Mouse (Mus musculus): ENCODE data around the gene 1110008L16Rik. TPM values are rescaled to one million over a fixed set of nuclear protein-coding genes. Genes with fewer than 3 reads are reported as not detected.
"Not testable (repeated sequence)": the region's sequence is repeated elsewhere in the genome, so short reads cannot be mapped to it uniquely, and the experiment has no call there.

1110008L16Rik gene
- polyA plus RNA-seq (2016; fragmentation: Nextera tagmentation; extraction: Ambion mirVana): 14.3 and 15.1 TPM in 2 replicates

DNA sequence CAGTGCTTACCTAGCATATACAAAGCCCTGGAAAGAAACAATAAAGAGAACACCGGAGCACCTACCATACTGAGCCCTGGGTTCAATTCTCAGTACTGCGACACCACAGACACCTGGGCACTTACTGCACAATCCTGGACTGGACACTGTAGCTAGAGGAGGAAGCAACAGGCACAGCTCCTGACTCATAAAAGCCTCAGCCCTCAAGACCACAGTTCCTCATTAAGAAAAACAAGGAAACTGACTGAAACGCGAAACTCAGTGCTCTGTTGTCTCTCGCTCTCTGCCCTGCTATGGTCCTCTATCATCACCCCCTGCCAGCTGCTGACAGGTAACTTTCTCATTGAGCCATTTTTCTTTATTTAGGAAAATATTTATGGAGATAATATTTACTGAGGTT is at the start of gene 1110008L16Rik:
Gene 1110008L16Rik (plus strand): TSS at position 242 of the 400 bp plus-strand sequence.
- no peak for DNase-seq (ENCODE audit: low spot score)

DNA sequence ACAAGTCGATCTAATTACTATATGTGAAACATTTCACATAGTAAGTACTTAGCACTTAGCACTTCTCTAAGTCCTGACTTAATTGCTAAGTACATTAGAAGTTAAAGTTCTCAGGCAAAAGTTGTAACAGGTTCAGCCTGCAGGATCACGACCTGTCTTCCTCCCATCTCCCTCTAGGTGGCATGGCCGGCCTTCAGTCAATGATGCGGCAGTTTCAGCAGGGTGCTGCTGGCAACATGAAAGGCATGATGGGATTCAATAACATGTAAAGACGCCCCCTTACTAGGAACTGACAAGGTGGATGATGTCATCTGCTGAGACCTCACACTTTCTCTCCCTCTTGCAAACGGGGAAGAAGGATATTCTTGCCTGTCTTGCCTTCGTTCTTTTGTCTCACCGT is 37.4 kb upstream of the 1110008L16Rik start:
- H3K4me3 ChIP-seq; H3K27ac ChIP-seq (replicated peaks); DNase-seq (ENCODE audit: low spot score); H3K4me1 ChIP-seq; H3K27me3 ChIP-seq (ENCODE audit: low read depth, poor library complexity, severe bottlenecking); H3K9me3 ChIP-seq (replicated peaks): not testable (repeated sequence)
- no CpG with 5 or more reads among the region's 8 CpGs for WGBS
- peaks cover 29% of the 10 kb centered on the region for H3K36me3 ChIP-seq

More for the DNA sequence above, at the start of gene 1110008L16Rik:
- Histone ChIP-seq H3K27me3 (ENCODE audit: low read depth, poor library complexity, severe bottlenecking) (no peaks in the 10 kb centered on the region), H3K9me3 (replicated peaks) (no peaks in the 10 kb centered on the region), H3K4me3 (no peak within 1 kb of the TSS), H3K27ac (replicated peaks) (no peak within 1 kb of the TSS), H3K36me3 (peaks cover 53% of the 10 kb centered on the region), H3K4me1 (peaks cover 31% of the 10 kb centered on the region)
- 86% methylated on average over 5 of the region's 5 CpGs for WGBS

DNA sequence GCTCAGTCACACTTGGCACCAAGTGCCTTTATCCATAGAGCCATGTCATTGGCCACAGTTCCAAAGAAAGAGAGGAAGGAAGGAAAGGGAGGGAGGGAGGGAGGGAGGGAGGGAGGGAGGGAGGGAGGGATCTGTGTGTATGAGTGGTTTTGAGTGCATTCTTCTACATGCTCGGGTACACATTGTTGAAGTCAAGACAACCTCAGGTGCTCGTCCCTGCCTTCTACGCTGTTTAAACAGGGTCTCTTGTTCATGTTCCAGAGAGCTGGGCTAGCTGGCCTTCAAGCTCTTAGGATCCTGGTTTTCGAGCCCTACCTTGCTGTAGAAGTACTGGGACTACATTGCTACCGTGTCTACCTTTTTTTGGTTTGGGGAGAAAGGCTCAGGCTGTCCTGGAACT is 36.0 kb upstream of the 1110008L16Rik start:
- H3K4me1 ChIP-seq; H3K27me3 ChIP-seq (ENCODE audit: low read depth, poor library complexity, severe bottlenecking); H3K4me3 ChIP-seq; H3K9me3 ChIP-seq (replicated peaks); H3K27ac ChIP-seq (replicated peaks); DNase-seq (ENCODE audit: low spot score): not testable (repeated sequence)
- H3K36me3 ChIP-seq: peaks cover 16% of the 10 kb centered on the region
- WGBS: no CpG with 5 or more reads among the region's 5 CpGs

DNA sequence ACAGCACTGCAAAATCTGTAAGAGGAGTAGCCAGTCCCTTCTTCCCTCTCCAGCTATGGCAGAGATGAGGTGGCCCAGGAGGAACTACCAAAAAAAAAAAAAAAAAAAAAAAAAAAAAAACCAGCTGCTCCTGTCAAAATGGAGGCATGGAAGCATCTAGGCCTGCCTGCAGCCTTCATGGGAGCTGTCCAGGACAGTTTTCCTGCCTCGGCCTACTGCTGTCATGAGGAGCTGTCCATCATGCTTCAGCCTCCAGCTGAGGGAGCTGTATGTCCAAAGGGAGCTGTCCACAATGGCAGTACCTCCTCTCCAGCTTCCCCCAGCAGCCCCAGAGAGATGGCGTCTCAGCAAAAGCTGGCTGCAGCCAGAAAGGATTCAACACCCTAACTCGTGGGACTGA is 27.1 kb upstream of the 1110008L16Rik start:
- H3K9me3 ChIP-seq (replicated peaks): no peaks in the 10 kb centered on the region
- H3K36me3 ChIP-seq: peaks cover 3% of the 10 kb centered on the region; the same call in 1 of the 2 replicates
- no peak for DNase-seq (ENCODE audit: low spot score)
- no peak overlapping the region for H3K4me3 ChIP-seq
- no peak overlapping the region for H3K27ac ChIP-seq (replicated peaks)
- 85% methylated on average over 3 of the region's 3 CpGs for WGBS
- no peaks in the 10 kb centered on the region for H3K4me1 ChIP-seq
- H3K27me3 ChIP-seq (ENCODE audit: low read depth, poor library complexity, severe bottlenecking): no peaks in the 10 kb centered on the region

DNA sequence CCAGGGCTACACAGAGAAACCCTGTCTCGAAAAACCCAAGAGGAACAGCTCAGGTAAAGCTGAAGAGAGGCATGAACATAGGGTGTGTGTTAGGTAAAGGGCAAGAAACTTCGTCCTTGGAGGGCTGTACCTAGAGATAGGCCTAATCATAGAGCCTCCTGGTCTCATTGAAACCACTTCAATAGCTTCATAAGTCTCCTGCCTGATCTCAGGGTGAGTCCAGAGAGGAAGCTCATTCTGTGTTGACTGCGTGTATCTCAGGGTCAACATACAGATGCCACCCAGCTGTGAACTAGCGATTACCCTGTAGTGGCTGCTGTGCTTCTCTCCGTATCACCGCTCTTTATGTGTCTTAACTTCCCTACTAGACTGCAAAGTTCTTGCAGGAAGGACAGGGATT is 21.8 kb upstream of the 1110008L16Rik start:
- H3K27ac ChIP-seq (replicated peaks); H3K27me3 ChIP-seq (ENCODE audit: low read depth, poor library complexity, severe bottlenecking); H3K4me3 ChIP-seq; DNase-seq (ENCODE audit: low spot score); H3K4me1 ChIP-seq; H3K9me3 ChIP-seq (replicated peaks): not testable (repeated sequence)
- WGBS: 82% methylated on average over 3 of the region's 6 CpGs
- H3K36me3 ChIP-seq: peaks cover 23% of the 10 kb centered on the region

DNA sequence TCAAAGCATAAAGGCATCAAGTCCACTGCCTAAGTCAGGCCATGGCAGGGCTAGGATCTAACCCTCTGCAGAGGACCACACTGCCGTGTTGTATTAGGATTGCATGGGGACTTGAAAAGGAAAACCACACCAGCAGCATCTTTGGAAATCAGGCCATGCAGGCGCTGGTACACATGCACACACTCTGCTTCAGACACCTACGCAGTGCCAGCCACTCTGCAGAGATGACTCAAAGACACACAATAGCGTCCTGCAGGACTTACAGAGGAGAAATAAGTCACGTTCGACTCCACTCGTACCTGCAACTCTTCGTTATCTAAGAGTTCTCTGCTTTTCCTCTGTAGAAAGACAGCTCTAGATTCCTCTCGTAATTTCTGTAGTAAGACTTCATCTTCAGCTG is 1.3 kb upstream of the 1110008L16Rik start:
- H3K4me3 ChIP-seq: no peak overlapping the region
- peaks cover 21% of the 10 kb centered on the region for H3K4me1 ChIP-seq
- H3K27me3 ChIP-seq (ENCODE audit: low read depth, poor library complexity, severe bottlenecking): no peaks in the 10 kb centered on the region
- no peaks in the 10 kb centered on the region for H3K9me3 ChIP-seq (replicated peaks)
- H3K27ac ChIP-seq (replicated peaks): no peak overlapping the region
- H3K36me3 ChIP-seq: peaks cover 65% of the 10 kb centered on the region
- no peak for DNase-seq (ENCODE audit: low spot score)
- WGBS: 95% methylated on average over 9 of the region's 9 CpGs

DNA sequence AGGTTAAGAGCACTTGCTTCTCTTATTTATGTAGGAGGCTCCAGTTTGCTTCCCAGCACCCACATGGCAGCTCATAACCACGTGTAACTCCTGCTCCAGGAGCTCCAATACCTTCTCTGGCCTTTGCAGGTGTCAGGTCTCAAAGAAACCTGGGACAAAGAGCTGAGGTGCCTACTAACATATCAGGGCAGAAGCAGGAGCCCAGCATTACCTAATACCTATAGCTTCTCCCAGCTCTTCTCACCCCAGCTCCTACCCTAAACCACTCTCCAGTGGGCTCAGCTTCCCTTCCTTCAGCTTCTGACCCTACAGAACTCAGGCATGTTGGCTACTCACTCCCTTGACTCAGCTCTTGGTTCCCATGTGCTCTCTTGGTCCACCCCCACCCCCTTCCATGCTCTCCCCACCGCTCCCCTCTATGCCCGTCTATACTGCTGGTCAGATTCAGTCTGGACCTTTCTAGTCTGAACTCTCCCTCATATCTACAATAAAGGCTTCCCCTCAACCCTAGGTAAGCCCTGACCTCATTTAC is 1.5 kb downstream of the 1110008L16Rik start:
- H3K36me3 ChIP-seq: peaks cover 46% of the 10 kb centered on the region
- no peak for DNase-seq (ENCODE audit: low spot score)
- peaks cover 34% of the 10 kb centered on the region for H3K4me1 ChIP-seq
- H3K27me3 ChIP-seq (ENCODE audit: low read depth, poor library complexity, severe bottlenecking): no peaks in the 10 kb centered on the region
- 90% methylated on average over 3 of the region's 3 CpGs for WGBS
- 0 out of 2 replicates have a peak overlapping the region, but pooled peaks have one; percentile 97 for H3K27ac ChIP-seq (replicated peaks)
- H3K4me3 ChIP-seq: peak overlapping the region; percentile 71
- peaks cover 2% of the 10 kb centered on the region; the same call in 1 of the 2 replicates for H3K9me3 ChIP-seq (replicated peaks)

DNA sequence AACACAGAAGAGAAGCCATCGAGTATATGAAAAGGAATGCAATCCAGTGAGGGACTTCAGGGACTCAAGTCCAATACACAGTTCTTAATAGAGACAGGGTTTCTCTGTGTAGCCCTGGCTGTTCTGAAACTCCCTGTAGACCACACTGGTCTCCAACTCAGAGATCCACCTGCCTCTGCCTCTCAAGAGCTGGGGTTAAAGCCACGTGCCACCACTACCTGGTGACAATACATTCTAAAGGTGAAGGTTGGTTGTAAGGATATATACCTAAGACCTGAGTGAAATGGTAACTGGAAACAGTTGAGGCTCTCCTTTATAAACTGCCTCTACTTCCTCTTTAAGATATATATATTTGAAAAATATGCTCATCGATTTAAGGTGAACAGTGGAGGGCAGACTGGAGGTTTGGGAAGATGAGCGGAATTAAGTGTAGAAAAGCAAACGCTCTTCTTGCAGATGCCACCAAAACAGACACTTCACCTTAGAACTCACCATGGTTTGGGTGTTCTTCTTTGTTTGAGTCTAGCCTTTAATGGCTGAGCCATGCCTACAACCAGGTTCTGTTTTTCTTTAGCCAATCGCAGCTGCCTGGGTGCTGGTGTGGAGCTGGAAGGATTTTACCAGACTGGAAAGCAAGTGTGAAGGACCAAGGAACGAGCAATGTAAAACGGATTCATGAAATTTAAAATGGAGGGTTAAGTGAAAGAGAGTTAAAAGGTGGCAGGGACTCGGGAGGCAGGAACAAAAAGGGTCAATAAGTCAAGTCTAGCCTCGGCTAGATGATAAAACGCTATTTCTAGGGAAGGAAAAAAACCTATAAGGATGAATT is 2.3 kb downstream of the 1110008L16Rik start:
- Histone ChIP-seq H3K4me1 (peaks cover 34% of the 10 kb centered on the region), H3K4me3 (peak overlapping the region; percentile 71), H3K9me3 (replicated peaks) (peaks cover 2% of the 10 kb centered on the region; the same call in 1 of the 2 replicates), H3K27me3 (ENCODE audit: low read depth, poor library complexity, severe bottlenecking) (no peaks in the 10 kb centered on the region), H3K36me3 (peaks cover 46% of the 10 kb centered on the region), H3K27ac (replicated peaks) (peak overlapping the region; percentile 97)
- 52% methylated on average over 11 of the region's 11 CpGs for WGBS
- DNase-seq (ENCODE audit: low spot score): peak; percentile 24

DNA sequence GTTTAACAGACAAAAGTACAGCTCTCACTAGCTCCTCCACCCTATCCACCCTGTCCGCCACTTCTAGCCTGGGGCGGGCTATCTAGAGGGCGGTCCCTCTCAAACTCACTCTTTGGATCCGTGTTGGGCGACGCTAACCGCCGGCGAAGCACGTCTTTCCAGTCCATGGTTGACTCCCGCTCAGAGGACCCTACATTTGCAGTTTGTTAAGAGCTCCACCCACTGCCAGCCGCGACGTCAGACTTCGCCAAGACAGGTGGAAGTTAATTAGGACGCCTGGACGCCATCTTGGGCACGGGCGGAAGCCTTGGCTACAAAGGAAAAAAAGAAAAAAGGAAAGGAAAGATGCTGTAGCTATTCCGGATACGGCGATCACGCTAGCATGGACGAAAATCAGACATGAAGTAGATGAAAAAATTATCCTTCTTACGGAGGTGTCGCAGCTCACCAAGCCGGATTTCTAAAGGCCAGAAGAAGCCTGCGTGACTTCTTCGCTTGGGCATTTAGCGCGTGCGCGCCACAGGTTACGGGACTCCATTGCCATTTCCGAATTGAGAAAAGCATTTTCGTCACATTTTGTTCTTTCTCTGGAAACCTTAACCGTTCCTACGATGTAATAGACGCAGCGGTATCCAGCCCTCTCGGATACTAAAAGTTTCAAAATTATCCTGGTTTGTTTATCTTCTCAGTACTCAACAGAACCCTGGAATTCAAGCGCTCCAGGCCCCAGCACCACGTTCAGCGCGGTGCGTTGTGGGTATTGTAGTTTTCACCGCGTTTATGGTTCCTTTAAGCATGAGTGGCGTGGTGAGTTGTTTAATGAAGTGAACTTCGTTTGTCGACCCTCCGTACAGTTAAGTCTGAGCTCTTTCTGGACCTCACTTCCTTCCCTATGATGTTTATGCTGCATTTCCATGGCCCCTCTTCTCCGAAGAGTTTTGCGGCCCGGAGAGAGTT is 3.4 kb downstream of the 1110008L16Rik start, which contains the start of gene Ppp2r3c:
Gene Ppp2r3c (minus strand): TSS at position 514 of the 957 bp plus-strand sequence.
- peak; percentile 92 for DNase-seq (ENCODE audit: low spot score)
- peaks cover 46% of the 10 kb centered on the region for H3K36me3 ChIP-seq
- peak within 1 kb of the TSS; percentile 71 for H3K4me3 ChIP-seq
- H3K27me3 ChIP-seq (ENCODE audit: low read depth, poor library complexity, severe bottlenecking): no peaks in the 10 kb centered on the region
- H3K4me1 ChIP-seq: peaks cover 34% of the 10 kb centered on the region
- peak within 1 kb of the TSS; percentile 97 for H3K27ac ChIP-seq (replicated peaks)
- H3K9me3 ChIP-seq (replicated peaks): peaks cover 2% of the 10 kb centered on the region; the same call in 1 of the 2 replicates
- WGBS: under 1% methylated on average over 55 of the region's 55 CpGs

DNA sequence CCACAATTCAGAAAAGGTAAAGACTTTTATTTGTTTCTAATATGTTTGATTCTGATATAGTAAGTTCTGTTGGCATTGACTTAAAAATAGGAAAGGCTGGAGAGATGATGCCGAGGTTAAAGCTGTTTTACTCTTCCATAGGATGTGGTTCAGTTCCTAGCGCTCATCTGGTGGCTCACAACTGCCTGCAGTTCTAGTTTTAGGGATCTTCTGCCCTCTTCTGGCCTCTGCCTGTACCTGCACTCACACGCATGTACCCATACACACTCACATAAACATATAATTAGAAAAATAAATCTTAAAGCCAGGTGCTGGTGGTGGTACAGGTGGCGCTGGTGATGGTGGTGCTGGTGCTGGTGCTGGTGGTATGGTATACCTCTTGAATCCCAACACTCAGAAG is 7.0 kb downstream of the 1110008L16Rik start:
- Histone ChIP-seq H3K27me3 (ENCODE audit: low read depth, poor library complexity, severe bottlenecking) (no peaks in the 10 kb centered on the region), H3K36me3 (peaks cover 50% of the 10 kb centered on the region), H3K27ac (replicated peaks) (no peak overlapping the region), H3K9me3 (replicated peaks) (peaks cover 2% of the 10 kb centered on the region; the same call in 1 of the 2 replicates), H3K4me1 (peaks cover 20% of the 10 kb centered on the region), H3K4me3 (no peak overlapping the region)
- no peak for DNase-seq (ENCODE audit: low spot score)
- 95% methylated on average over 4 of the region's 4 CpGs for WGBS

DNA sequence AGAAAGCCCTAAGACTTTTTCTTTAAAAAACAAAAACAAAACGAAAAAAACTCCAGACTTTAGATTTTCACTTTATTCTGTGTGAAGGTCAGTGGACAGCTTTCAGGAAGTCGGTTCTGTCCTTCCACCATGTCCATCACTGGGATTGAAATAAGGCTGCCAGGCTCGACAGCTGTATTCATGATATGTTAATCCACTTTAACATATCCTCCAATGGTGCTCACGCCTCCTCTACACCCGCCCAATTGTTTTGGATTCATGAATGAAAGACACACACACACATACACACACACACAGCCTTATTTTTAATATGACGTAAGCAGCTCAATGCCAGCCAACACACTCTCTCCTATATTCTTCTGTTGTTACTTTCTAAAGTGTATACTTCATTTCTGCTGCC is 8.2 kb downstream of the 1110008L16Rik start:
- H3K4me1 ChIP-seq: peaks cover 12% of the 10 kb centered on the region
- H3K36me3 ChIP-seq: peaks cover 52% of the 10 kb centered on the region
- H3K27ac ChIP-seq (replicated peaks): no peak overlapping the region
- no peak overlapping the region for H3K4me3 ChIP-seq
- 87% methylated on average over 6 of the region's 6 CpGs for WGBS
- H3K27me3 ChIP-seq (ENCODE audit: low read depth, poor library complexity, severe bottlenecking): no peaks in the 10 kb centered on the region
- H3K9me3 ChIP-seq (replicated peaks): peaks cover 2% of the 10 kb centered on the region; the same call in 1 of the 2 replicates
- DNase-seq (ENCODE audit: low spot score): no peak

DNA sequence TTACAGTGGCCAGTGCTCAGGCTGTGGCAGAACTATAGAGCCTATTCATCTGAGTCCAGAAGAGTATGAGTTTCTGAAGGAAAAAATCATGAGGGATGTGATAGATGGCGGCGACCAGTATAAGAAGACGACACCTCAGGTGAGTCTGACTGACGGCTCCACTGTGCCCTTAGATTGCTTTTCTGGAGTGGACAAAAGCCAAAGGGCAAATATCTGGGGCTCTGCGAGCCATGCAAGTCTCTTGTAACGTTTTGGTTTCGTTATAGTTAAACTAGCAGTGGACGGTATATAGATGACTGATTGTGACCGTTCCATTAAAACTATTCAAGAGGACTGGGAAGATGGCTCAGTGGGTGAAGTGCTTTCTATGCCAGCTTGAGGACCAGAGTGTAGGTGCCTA is 9.4 kb downstream of the 1110008L16Rik start:
- 95% methylated on average over 9 of the region's 9 CpGs for WGBS
- Histone ChIP-seq H3K27ac (replicated peaks) (no peak overlapping the region), H3K4me1 (peaks cover 8% of the 10 kb centered on the region), H3K36me3 (peaks cover 53% of the 10 kb centered on the region), H3K4me3 (no peak overlapping the region), H3K27me3 (ENCODE audit: low read depth, poor library complexity, severe bottlenecking) (no peaks in the 10 kb centered on the region), H3K9me3 (replicated peaks) (peaks cover 2% of the 10 kb centered on the region; the same call in 1 of the 2 replicates)
- DNase-seq (ENCODE audit: low spot score): no peak

Data from midbrain, embryonic 10.5 days (tissue).